Mouse (Mus musculus) bone marrow, adult 2 months (tissue): ENCODE measurements around the gene Unc13b.

Experiments
- CTCF ChIP-seq: fragments of 200-500 bp; IDR thresholded peaks from 2 replicates; pipeline ENCODE4 v1.5.1; 2011; ENCODE audit warnings: low read length, control low read depth; ENCODE audit not compliant: control insufficient read depth, insufficient read depth
- POLR2A ChIP-seq: fragments of 200-500 bp; IDR thresholded peaks from 2 replicates; pipeline ENCODE4 v1.6.1; 2011; ENCODE audit warnings: low read depth, mild to moderate bottlenecking, control low read depth, low read length, borderline replicate concordance; ENCODE audit not compliant: control insufficient read depth

DNA sequence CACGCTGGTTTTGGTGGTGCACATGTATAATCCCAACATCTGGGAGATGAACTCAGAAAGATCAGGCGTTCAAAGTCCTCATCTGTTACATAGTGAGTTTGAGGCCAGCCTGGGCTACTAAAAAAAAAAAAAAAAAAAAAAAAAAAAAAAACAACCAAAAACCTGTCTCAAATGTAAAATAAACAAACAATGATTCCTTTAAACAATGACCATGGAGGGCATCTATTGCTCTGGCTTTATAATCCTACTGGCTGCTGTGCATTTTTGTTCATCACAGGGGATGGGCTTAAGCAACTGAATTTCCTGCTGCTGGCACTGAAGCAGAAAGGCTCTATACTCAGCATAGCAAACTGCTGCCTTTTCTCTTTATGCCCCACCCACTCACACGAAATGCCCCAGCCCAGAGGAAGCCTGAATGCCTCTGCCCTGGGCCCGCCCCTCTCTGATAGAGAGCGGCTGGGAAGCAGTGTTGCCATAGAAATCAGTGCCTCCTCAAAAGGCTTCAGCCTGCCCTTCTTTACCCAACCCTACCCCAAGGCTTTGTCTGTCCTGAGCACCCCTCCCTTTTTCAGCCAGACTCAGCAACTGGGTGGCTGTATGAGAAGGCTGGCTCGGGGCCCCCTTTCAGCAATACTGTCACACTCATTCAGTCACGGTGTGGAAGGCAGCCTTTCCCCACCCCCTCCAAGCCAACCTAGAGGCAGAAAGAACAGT lies 15.0 kb upstream of the Unc13b start:
- TF ChIP-seq CTCF (no peak), POLR2A (no peak)
